Mouse (Mus musculus): Measurements from ENCODE around the gene Zfp607b.
A peak's percentile ranks its signal among the peaks of the same experiment; 100 is the strongest.

DNA sequence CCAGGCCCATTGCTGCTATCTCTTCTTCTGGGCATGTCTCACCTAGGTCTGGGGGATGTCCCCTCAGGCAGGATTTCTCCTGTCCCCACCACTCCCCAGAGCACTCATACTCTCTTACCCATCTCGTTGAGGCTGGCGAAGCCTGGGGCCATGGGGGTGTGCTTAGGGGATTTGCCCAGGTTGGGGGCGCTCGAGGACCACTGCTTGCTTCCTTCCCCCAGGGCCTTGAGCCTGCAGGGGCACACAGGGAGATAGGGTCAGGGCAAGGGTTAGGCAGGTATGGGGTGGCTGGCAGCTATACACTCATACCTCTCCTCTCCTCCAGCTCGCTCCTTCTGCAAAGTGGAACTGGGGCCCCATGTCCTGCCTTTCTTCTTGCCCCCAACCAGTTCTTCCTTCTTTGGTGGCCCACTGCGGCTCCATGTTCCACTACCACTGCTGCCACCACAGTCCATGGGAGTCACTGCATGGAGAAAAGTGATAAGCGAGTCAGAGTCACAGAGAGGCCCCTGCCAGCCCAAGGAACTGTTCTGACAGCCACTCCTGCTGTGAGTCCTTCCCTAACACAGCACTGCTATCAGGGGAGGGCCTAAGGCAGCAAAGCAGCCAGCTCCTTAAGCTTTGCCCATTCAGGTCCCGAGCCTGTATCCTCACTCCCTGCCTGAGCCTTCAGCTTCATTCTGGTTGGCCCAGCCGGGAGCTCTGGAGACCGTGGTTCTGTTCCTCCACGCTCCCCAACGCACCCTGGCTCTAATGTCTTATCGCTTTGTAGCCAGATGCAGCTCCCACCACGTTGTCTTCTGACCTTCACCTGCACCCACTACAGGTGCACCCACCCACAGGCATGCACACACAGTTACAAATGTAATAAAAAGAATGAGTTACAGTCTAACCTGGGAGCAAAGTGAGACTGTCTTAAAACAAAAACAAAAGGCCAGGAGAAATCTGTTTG lies 30.2 kb upstream of the Zfp607b start:
- TF ChIP-seq POLR2A (IDR thresholded peaks at IDR 0.05; ENCODE audit: borderline replicate concordance, insufficient read depth, low read length) (no peak), CTCF (IDR thresholded peaks at IDR 0.05; ENCODE audit: borderline replicate concordance, insufficient read depth, low read depth, low read length) (peak; percentile 5; the same call in 1 of the 2 replicates)
